ENCODE assay signal across 15 mouse cellular contexts in genomic region chr16:3256051-3256450, GRCm38 (mm10).
"Had no signal": no experiment of that assay in that cellular context is flagged by ENCODE, and none has a peak within 500 bp of the region (broad histone marks: within the 10 kb centered on the region; RNA-seq: fewer than 3 reads in every experiment).

No protein-coding gene starts in this region.

- DNase-seq: cerebellum, adult 9-10 months; cerebellum, adult 9-11 months; cerebellum, postnatal 10 days; cerebellum, postnatal 14 days; cerebellum, postnatal 25 days; cerebellum, postnatal 36 days; embryo, embryonic 11 days; forebrain, postnatal 0 days; gastrocnemius, adult 2 months; gastrocnemius, postnatal 10 days; gastrocnemius, postnatal 14 days; gastrocnemius, postnatal 25 days; gastrocnemius, postnatal 36 days; heart, adult 18-20 months; heart, adult 2 months had no signal
